In genomic region chr5:118264279-118264678, GRCm38 (mm10) we compare ENCODE assay signal across 15 mouse cellular contexts.
"Had no signal": no experiment of that assay in that cellular context is flagged by ENCODE, and none has a peak within 500 bp of the region (broad histone marks: within the 10 kb centered on the region; RNA-seq: fewer than 3 reads in every experiment).

No protein-coding gene starts in this region.

- DNase-seq: kidney, adult 8-10 months; kidney, postnatal 10 days; left cerebral cortex, postnatal 4 days; lung, embryonic 14.5 days; lung, postnatal 10 days; lung, postnatal 4 days; retina, postnatal 1 day; right cerebral cortex, postnatal 4 days; spleen, adult 18-20 months; thymus, postnatal 36 days had no signal

- H3K9ac ChIP-seq: limb, embryonic 15.5 days; liver, embryonic 12.5 days; lung, embryonic 14.5 days; midbrain, embryonic 15.5 days; neural tube, embryonic 13.5 days had no signal

- H3K27me3 ChIP-seq: neural tube, embryonic 13.5 days had no signal

- H3K4me3 ChIP-seq: limb, embryonic 15.5 days; liver, embryonic 12.5 days; midbrain, embryonic 10.5 days; midbrain, embryonic 15.5 days; neural tube, embryonic 13.5 days had no signal

- H3K27ac ChIP-seq: limb, embryonic 15.5 days; liver, embryonic 12.5 days; midbrain, embryonic 10.5 days; midbrain, embryonic 15.5 days; neural tube, embryonic 13.5 days had no signal

- H3K4me2 ChIP-seq: limb, embryonic 15.5 days; liver, embryonic 12.5 days; lung, embryonic 14.5 days; midbrain, embryonic 15.5 days; neural tube, embryonic 13.5 days had no signal

- ATAC-seq: liver, embryonic 12.5 days; midbrain, embryonic 15.5 days had no signal

- H3K9me3 ChIP-seq: limb, embryonic 15.5 days; liver, embryonic 12.5 days; midbrain, embryonic 10.5 days; midbrain, embryonic 15.5 days; neural tube, embryonic 13.5 days had no signal
